In the genomic region with DNA sequence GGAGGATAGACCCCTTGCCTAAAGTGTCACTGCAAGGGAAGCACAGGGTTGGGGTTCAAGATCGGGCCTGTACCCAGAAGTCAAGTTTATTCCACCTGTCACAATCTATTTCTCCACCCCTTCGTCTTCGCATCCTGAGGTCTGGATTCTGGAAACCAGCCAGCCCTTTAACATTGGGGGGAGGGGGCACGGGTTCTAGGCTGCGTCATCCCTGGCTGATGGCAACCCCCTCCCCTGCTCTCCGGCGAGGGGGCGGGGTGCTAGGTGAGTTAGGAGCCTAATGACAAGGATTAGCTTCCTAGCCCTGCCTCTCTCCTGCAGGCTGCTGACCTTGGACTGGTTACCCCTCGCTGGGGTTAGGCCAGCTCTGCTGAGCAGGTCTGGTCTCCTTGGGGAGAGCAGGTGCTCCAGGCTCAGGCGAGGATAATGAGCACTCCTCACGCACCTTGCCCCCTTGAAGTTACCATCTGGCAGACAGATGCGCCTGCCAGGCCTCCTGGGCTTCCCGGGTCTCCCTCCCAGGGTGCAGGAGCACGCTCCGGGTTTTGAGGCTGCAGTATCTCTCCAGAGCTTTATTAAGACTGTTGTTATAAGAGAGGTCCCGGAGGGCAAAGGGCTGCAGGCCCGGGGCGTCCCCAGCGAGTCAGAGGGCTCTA, we compare ENCODE assay signal across 9 mouse cellular contexts. TPM values are rescaled to one million over a fixed set of nuclear protein-coding genes. Genes with fewer than 3 reads are reported as not detected.
DNase-seq lines count a peak whose midpoint lies in the region; ATAC-seq and TF ChIP-seq lines count a peak whose summit lies in the region.
"Had no signal": no experiment of that assay in that cellular context is flagged by ENCODE, and none has a peak within 500 bp of the region (broad histone marks: within the 10 kb centered on the region; RNA-seq: fewer than 3 reads in every experiment).

No protein-coding gene starts in this region.

- peak; percentile 29 for DNase-seq in adrenal gland, postnatal 10 days
- no peak for DNase-seq in adrenal gland, adult 8-10 months
- peak; percentile 91 for DNase-seq in R1 (ENCODE audit: low read depth, low spot score)
- DNase-seq in limb, embryonic 11.5 days (ENCODE audit: low spot score): peak; percentile 69
- DNase-seq in layer of hippocampus, adult 9-10 months (ENCODE audit: low spot score): no peak
- DNase-seq in thymus, postnatal 25 days: no peak

- no peak for TF ChIP-seq CTCF in olfactory bulb, adult 2 months (IDR thresholded peaks at IDR 0.05; ENCODE audit: insufficient read depth, low read depth, low read length)

- H3K4me1 ChIP-seq in forebrain, embryonic 15.5 days: peaks cover 47% of the 10 kb centered on the region
- H3K4me1 ChIP-seq in limb, embryonic 11.5 days (ENCODE audit: control insufficient read depth, insufficient read depth, low read length): peaks cover 15% of the 10 kb centered on the region
- peaks cover 26% of the 10 kb centered on the region for H3K4me1 ChIP-seq in olfactory bulb, adult 2 months (ENCODE audit: control insufficient read depth, insufficient read depth, low read length)

- peak overlapping the region; percentile 87 for H3K27ac ChIP-seq in forebrain, embryonic 15.5 days (replicated peaks)
- H3K27ac ChIP-seq in limb, embryonic 11.5 days (replicated peaks; ENCODE audit: low read depth, low read length): peak overlapping the region; percentile 30; the same call in 1 of the 2 replicates
- H3K27ac ChIP-seq in olfactory bulb, adult 2 months (ENCODE audit: insufficient read depth, low read depth, low read length): peak overlapping the region; percentile 77

- ATAC-seq in forebrain, embryonic 15.5 days (replicated peaks): peak; percentile 11; the same call in 1 of the 2 replicates
- ATAC-seq in limb, embryonic 11.5 days (ENCODE audit: insufficient number of reproducible peaks, low FRiP score, low TSS enrichment, low read depth): peak; percentile 42; the same call in 1 of the 2 replicates

- WGBS in forebrain, embryonic 15.5 days: 5% methylated on average over 19 of the region's 19 CpGs
- WGBS in limb, embryonic 11.5 days: 2% methylated on average over 19 of the region's 19 CpGs
- WGBS in olfactory bulb, adult 2 months: 27% methylated on average over 19 of the region's 19 CpGs

- H3K4me3 ChIP-seq in forebrain, embryonic 15.5 days: peak overlapping the region; percentile 81
- peak overlapping the region; percentile 64 for H3K4me3 ChIP-seq in limb, embryonic 11.5 days (ENCODE audit: low read depth, low read length)
- H3K4me3 ChIP-seq in olfactory bulb, adult 2 months (ENCODE audit: insufficient read depth, low read depth, low read length): peak overlapping the region; percentile 99

- peak overlapping the region; percentile 89 for H3K4me2 ChIP-seq in forebrain, embryonic 15.5 days (replicated peaks)
- peak overlapping the region; percentile 97 for H3K4me2 ChIP-seq in limb, embryonic 11.5 days (ENCODE audit: low read depth, severe bottlenecking)

- peaks cover 10% of the 10 kb centered on the region; the same call in 1 of the 2 replicates for H3K27me3 ChIP-seq in forebrain, embryonic 15.5 days
- H3K27me3 ChIP-seq in limb, embryonic 11.5 days (ENCODE audit: control insufficient read depth, insufficient read depth, low read length): peaks cover 30% of the 10 kb centered on the region

- H3K9ac ChIP-seq in forebrain, embryonic 15.5 days (replicated peaks): peak overlapping the region; percentile 85
- peak overlapping the region; percentile 45 for H3K9ac ChIP-seq in limb, embryonic 11.5 days (ENCODE audit: low read length)

- TF ChIP-seq POLR2A in olfactory bulb, adult 2 months (IDR thresholded peaks at IDR 0.05; ENCODE audit: insufficient read depth, low read depth, low read length): no peak

- no peaks in the 10 kb centered on the region for H3K36me3 ChIP-seq in forebrain, embryonic 15.5 days
- no peaks in the 10 kb centered on the region for H3K36me3 ChIP-seq in limb, embryonic 11.5 days (ENCODE audit: control insufficient read depth, insufficient read depth, low read length)

- no peaks in the 10 kb centered on the region for H3K9me3 ChIP-seq in forebrain, embryonic 15.5 days
- no peaks in the 10 kb centered on the region for H3K9me3 ChIP-seq in limb, embryonic 11.5 days (ENCODE audit: control insufficient read depth, low read length)

RNA-seq across cellular contexts. Expression of a gene that starts 0.9 kb away (rescaled TPM):
- 10 to 100 TPM; 17.3 to 22.9 TPM for total RNA-seq in adrenal gland, postnatal 10 days (2021)
- total RNA-seq in adrenal gland, adult 8-10 months (2022): 10 to 100 TPM; 29.2 to 33.7 (median 31.2) TPM
- 9.7 and 10.7 TPM in 2 replicates for polyA plus RNA-seq in forebrain, embryonic 15.5 days (2015; fragmentation: Nextera tagmentation; extraction: Ambion mirVana)
- 0.99 and 1.0 TPM in 2 replicates for polyA plus RNA-seq in limb, embryonic 11.5 days (2014; fragmentation: Nextera tagmentation; extraction: Ambion mirVana)
- 114 and 206 TPM in 2 replicates for polyA plus RNA-seq in olfactory bulb, adult 2 months (2012; ENCODE audit: insufficient read depth, insufficient read length, low replicate concordance, missing spikeins)
- total RNA-seq: common myeloid progenitor, adult 5-6 weeks had no signal

RNA-seq across cellular contexts. Expression of a gene that starts 18.8 kb away (rescaled TPM):
- 10 to 100 TPM; 54.7 to 56.9 TPM for total RNA-seq in adrenal gland, postnatal 10 days (2021)
- total RNA-seq in adrenal gland, adult 8-10 months (2022): 10 to 100 TPM; 54.2 to 59.0 (median 56.8) TPM
- polyA plus RNA-seq in forebrain, embryonic 15.5 days (2015; fragmentation: Nextera tagmentation; extraction: Ambion mirVana): 18.5 and 19.0 TPM in 2 replicates
- 19.6 and 21.6 TPM in 2 replicates for polyA plus RNA-seq in limb, embryonic 11.5 days (2014; fragmentation: Nextera tagmentation; extraction: Ambion mirVana)
- polyA plus RNA-seq in olfactory bulb, adult 2 months (2012; ENCODE audit: insufficient read depth, insufficient read length, low replicate concordance, missing spikeins): not detected in 2 replicates

RNA-seq across cellular contexts. Expression of a gene that starts 56.9 kb away (rescaled TPM):
- total RNA-seq in adrenal gland, postnatal 10 days (2021): 1 to 10 TPM; 1.8 to 2.0 TPM
- total RNA-seq in adrenal gland, adult 8-10 months (2022): 1 to 10 TPM; 2.9 to 6.1 (median 3.9) TPM
- 4.7 and 7.2 TPM in 2 replicates for polyA plus RNA-seq in forebrain, embryonic 15.5 days (2015; fragmentation: Nextera tagmentation; extraction: Ambion mirVana)
- polyA plus RNA-seq in limb, embryonic 11.5 days (2014; fragmentation: Nextera tagmentation; extraction: Ambion mirVana): not detected in 2 replicates
- polyA plus RNA-seq in olfactory bulb, adult 2 months (2012; ENCODE audit: insufficient read depth, insufficient read length, low replicate concordance, missing spikeins): not detected in 2 replicates
- total RNA-seq: common myeloid progenitor, adult 5-6 weeks had no signal

Comparison
In these comparisons a context has a peak if more than half of its experiments do, and no peak if none do; other contexts are left out.
1. DNase-seq: peak in adrenal gland, postnatal 10 days (single experiment), R1 (single experiment) and limb, embryonic 11.5 days (single experiment); none in adrenal gland, adult 8-10 months (single experiment), layer of hippocampus, adult 9-10 months (single experiment) and thymus, postnatal 25 days (single experiment).
2. H3K27ac ChIP-seq: peak in every context shown above with its lines; median percentile 87 in forebrain, embryonic 15.5 days; 77 in olfactory bulb, adult 2 months; 30 in limb, embryonic 11.5 days.
3. Peak in every context shown above with its lines, with median percentiles within 50 percentile points of each other: H3K4me3 ChIP-seq.